Mouse (Mus musculus) hindbrain, postnatal 0 days (tissue): ENCODE data around the gene Setd3. TPM values are rescaled to one million over a fixed set of nuclear protein-coding genes. Genes with fewer than 3 reads are reported as not detected.

Experiments
- ATAC-seq: fragments of 200-750 bp; cut with Nextera tagmentation; 2 replicates; pipeline ENCODE4 v1.8.0; 2017; ENCODE audit warnings: mild to moderate bottlenecking, moderate TSS enrichment, moderate library complexity
- DNase-seq: peaks from one replicate; pipeline ENCODE4 v3.0.0-alpha.2; 2015; ENCODE audit warnings: low spot score
- H3K27ac ChIP-seq: fragments of 300-500 bp; sonication (generic); 2 replicates; pipeline ENCODE4 v1.5.1; 2014; ENCODE audit warnings: mild to moderate bottlenecking
- H3K27me3 ChIP-seq: fragments of 300-500 bp; sonication (generic); 2 replicates; pipeline ENCODE4 v1.6.1; 2014; ENCODE audit warnings: low read length, mixed read lengths; ENCODE audit not compliant: insufficient read depth
- H3K36me3 ChIP-seq: fragments of 300-500 bp; sonication (generic); 2 replicates; pipeline ENCODE4 v1.6.1; 2014; ENCODE audit warnings: low read length, mixed read lengths; ENCODE audit not compliant: insufficient read depth
- H3K4me1 ChIP-seq: fragments of 300-500 bp; sonication (generic); 2 replicates; pipeline ENCODE4 v1.6.1; 2014; ENCODE audit warnings: antibody characterized with exemption, low read length, mixed read lengths; ENCODE audit not compliant: insufficient read depth
- H3K4me2 ChIP-seq: fragments of 300-500 bp; sonication (generic); 2 replicates; pipeline ENCODE4 v1.6.1; 2014; ENCODE audit warnings: low read depth, mild to moderate bottlenecking, low read length, moderate library complexity, mixed read lengths
- H3K4me3 ChIP-seq: fragments of 300-500 bp; sonication (generic); 2 replicates; pipeline ENCODE4 v1.5.1; 2014; ENCODE audit warnings: low read length
- H3K9ac ChIP-seq: fragments of 300-500 bp; sonication (generic); replicated peaks from 2 replicates; pipeline ENCODE4 v1.6.1; 2014; ENCODE audit warnings: mild to moderate bottlenecking, low read length, moderate library complexity, mixed read lengths
- H3K9me3 ChIP-seq: fragments of 300-500 bp; sonication (generic); 2 replicates; pipeline ENCODE4 v1.6.1; 2016; ENCODE audit warnings: low read length, mixed read lengths
- CTCF ChIP-seq: IDR thresholded peaks from 2 replicates; pipeline ENCODE4 v1.5.1; 2016; ENCODE audit warnings: antibody characterized with exemption, control low read depth, low read depth
- WGBS: fragments of 180-500 bp; shearing (Covaris S2); extraction: QIAGEN DNeasy Blood & Tissue Kit; methylation state at CpG from one replicate; pipeline ENCODE4 v1.1.7; 2014; 5-methylcytosine and 5-hydroxymethylcytosine counted together
- polyA plus RNA-seq: library from polyadenylated mRNA; unstranded; fragments of >200 nt; fragmentation: Nextera tagmentation; extraction: Ambion mirVana; gene quantifications from 2 replicates; pipeline ENCODE4 v1.2.1, GENCODE M21; 2015
- total RNA-seq: library from RNA; depleted of rRNA; stranded (reverse); fragments of >200 nt; gene quantifications from 2 replicates; pipeline ENCODE4 v1.2.3, GENCODE M21; 2014

The Setd3 gene
- total and polyA plus RNA-seq, 2 experiments from 2014 or later: 61.3 to 87.1 TPM

- WGBS: 35% methylated on average over 10 of the region's 10 CpGs
- TF ChIP-seq CTCF: peak; percentile 67
Observed at GRCm38 (mm10) chr12:108221206-108221605, 42.1 kb upstream of the Setd3 start.

GRCm38 (mm10) chr12:108220621-108221020 is 41.5 kb upstream of the Setd3 start:
- ATAC-seq: peak; percentile 36
- Histone ChIP-seq H3K9me3 (no peaks in the 10 kb centered on the region), H3K9ac (no peak overlapping the region), H3K4me3 (no peak overlapping the region), H3K27me3 (no peaks in the 10 kb centered on the region), H3K27ac (peak overlapping the region; percentile 51), H3K4me1 (peaks cover 43% of the 10 kb centered on the region), H3K4me2 (0 out of 2 replicates have a peak overlapping the region, but pooled peaks have one; percentile 5), H3K36me3 (no peaks in the 10 kb centered on the region)
- DNase-seq: peak; percentile 51
- WGBS: 26% methylated on average over 12 of the region's 12 CpGs
- TF ChIP-seq CTCF: no peak

More at GRCm38 (mm10) chr12:108221206-108221605, 42.1 kb upstream of the Setd3 start:
- Histone ChIP-seq H3K4me2 (no peak overlapping the region), H3K4me3 (no peak overlapping the region), H3K27ac (peak overlapping the region; percentile 51), H3K9ac (no peak overlapping the region), H3K4me1 (peaks cover 46% of the 10 kb centered on the region), H3K27me3 (no peaks in the 10 kb centered on the region), H3K9me3 (no peaks in the 10 kb centered on the region), H3K36me3 (no peaks in the 10 kb centered on the region)
- ATAC-seq: peak; percentile 43
- peak; percentile 79 for DNase-seq

GRCm38 (mm10) chr12:108219825-108220616 is 40.9 kb upstream of the Setd3 start:
- no peak overlapping the region for H3K4me3 ChIP-seq
- peaks cover 43% of the 10 kb centered on the region for H3K4me1 ChIP-seq
- no peaks in the 10 kb centered on the region for H3K36me3 ChIP-seq
- ATAC-seq (no peak), DNase-seq (no peak)
- no peaks in the 10 kb centered on the region for H3K27me3 ChIP-seq
- H3K9ac ChIP-seq: peak overlapping the region; percentile 19
- H3K4me2 ChIP-seq: no peak overlapping the region
- H3K27ac ChIP-seq: peak overlapping the region; percentile 78
- no peak for TF ChIP-seq CTCF
- H3K9me3 ChIP-seq: no peaks in the 10 kb centered on the region
- WGBS: 51% methylated on average over 21 of the region's 21 CpGs

GRCm38 (mm10) chr12:108219163-108219562 is 40.0 kb upstream of the Setd3 start:
- no peaks in the 10 kb centered on the region for H3K27me3 ChIP-seq
- no peak overlapping the region for H3K4me3 ChIP-seq
- no peak for TF ChIP-seq CTCF
- H3K4me1 ChIP-seq: peaks cover 43% of the 10 kb centered on the region
- H3K9me3 ChIP-seq: no peaks in the 10 kb centered on the region
- 27% methylated on average over 15 of the region's 15 CpGs for WGBS
- ATAC-seq: no peak
- H3K9ac ChIP-seq: peak overlapping the region; percentile 33
- 0 out of 2 replicates have a peak overlapping the region, but pooled peaks have one; percentile 11 for H3K4me2 ChIP-seq
- H3K36me3 ChIP-seq: no peaks in the 10 kb centered on the region
- peak overlapping the region; percentile 78 for H3K27ac ChIP-seq
- DNase-seq: peak; percentile 42

- Histone ChIP-seq H3K36me3 (no peaks in the 10 kb centered on the region), H3K9ac (no peak overlapping the region), H3K27me3 (no peaks in the 10 kb centered on the region), H3K27ac (no peak overlapping the region), H3K4me3 (no peak overlapping the region), H3K4me1 (peaks cover 43% of the 10 kb centered on the region), H3K9me3 (no peaks in the 10 kb centered on the region), H3K4me2 (no peak overlapping the region)
- peak; percentile 69 for TF ChIP-seq CTCF
- DNase-seq (peak; percentile 48), ATAC-seq (no peak)
- 51% methylated on average over 5 of the region's 5 CpGs for WGBS
Observed at GRCm38 (mm10) chr12:108217572-108217971, 38.5 kb upstream of the Setd3 start.

- no peaks in the 10 kb centered on the region for H3K36me3 ChIP-seq
- peak; percentile 65 for DNase-seq
- no peak for TF ChIP-seq CTCF
- ATAC-seq: no peak
- no peak overlapping the region for H3K9ac ChIP-seq
- no peak overlapping the region for H3K4me3 ChIP-seq
- peaks cover 45% of the 10 kb centered on the region for H3K4me1 ChIP-seq
- H3K4me2 ChIP-seq: no peak overlapping the region
- peak overlapping the region; percentile 20; the same call in 1 of the 2 replicates for H3K27ac ChIP-seq
- no peaks in the 10 kb centered on the region for H3K9me3 ChIP-seq
- no peaks in the 10 kb centered on the region for H3K27me3 ChIP-seq
- 36% methylated on average over 11 of the region's 11 CpGs for WGBS
Observed at GRCm38 (mm10) chr12:108216611-108217370, 37.7 kb upstream of the Setd3 start.
